Mouse (Mus musculus) T-helper 17 cell (primary cell): ENCODE measurements at regions not wholly inside any gene's neighbourhood (a gene's known extent, or its start where the extent isn't known, plus 50 kb on each side); places are given as distances from the start of the nearest gene placed in this dataset.

ENCODE experiments used
- in situ Hi-C, 2 experiments: fragments of 300-600 bp; cut with MboI, MseI; formaldehyde crosslinking; loops; 1 replicate in 1 of 2; 2 replicates in 1 of 2; pipeline ENCODE4 v1.15.1; 2025; ENCODE audit warnings: high pct_unique_total_duplicates in 2 of 2

- in situ Hi-C loops = no loop called here
Observed at GRCm38 (mm10) chr13:16744237-16744636, 732.6 kb downstream of the Inhba start.

DNA sequence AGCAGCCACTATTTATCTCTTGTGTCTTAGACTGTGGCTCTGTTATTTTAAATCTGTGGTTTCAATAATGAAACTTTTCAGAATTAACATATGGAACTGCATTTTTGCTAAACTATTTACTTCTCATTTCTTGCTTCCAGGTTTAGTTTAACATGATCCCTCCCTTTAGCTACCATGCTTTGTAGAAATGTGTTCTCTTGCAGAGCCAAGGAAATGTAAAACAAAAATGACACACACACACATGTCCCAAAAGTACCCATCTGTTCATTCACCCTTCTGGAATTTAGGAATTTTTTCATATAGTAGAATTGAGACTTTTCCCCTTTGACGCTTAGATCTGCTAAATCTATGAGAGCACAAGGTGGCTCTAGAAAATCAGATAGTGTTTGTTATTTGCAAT lies 734.0 kb downstream of the Inhba start:
- in situ Hi-C loops = no loop called here

GRCm38 (mm10) chr13:16746451-16746850 lies 734.8 kb downstream of the Inhba start:
- in situ Hi-C loops = no loop called here

GRCm38 (mm10) chr13:16756264-16756663 lies 744.6 kb downstream of the Inhba start:
- in situ Hi-C loops = no loop called here

DNA sequence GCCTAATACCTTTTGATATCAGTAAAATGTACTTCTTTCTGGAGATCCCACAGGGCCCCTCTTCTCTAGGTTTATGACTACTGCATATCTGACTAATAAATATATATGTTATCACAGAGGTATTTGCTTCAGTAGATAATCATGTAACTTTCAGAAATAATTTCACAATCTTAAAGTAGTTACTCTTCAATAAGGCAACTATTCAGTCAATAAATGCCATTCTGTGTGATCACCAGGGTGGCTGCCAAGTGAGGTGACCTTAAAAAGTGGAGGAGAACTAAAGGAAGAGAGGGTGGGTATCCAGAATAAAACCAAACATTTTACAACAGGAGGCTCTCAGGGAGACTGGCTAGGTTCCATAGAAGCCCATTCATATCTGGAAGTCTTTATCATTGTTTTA lies 748.4 kb downstream of the Inhba start:
- in situ Hi-C loops = loop anchor here (5.0 to 10.0 kb wide), 3 partner anchors 265 to 745 kb away; partner anchors contain the start of gene Inhba (in 1 of the 2)

- in situ Hi-C loops = loop anchor here (5.0 to 10.0 kb wide), 3 partner anchors 267 to 747 kb away; partner anchors contain the start of gene Inhba (in 1 of the 2)
Observed at GRCm38 (mm10) chr13:16761415-16761814, 749.8 kb downstream of the Inhba start.

DNA sequence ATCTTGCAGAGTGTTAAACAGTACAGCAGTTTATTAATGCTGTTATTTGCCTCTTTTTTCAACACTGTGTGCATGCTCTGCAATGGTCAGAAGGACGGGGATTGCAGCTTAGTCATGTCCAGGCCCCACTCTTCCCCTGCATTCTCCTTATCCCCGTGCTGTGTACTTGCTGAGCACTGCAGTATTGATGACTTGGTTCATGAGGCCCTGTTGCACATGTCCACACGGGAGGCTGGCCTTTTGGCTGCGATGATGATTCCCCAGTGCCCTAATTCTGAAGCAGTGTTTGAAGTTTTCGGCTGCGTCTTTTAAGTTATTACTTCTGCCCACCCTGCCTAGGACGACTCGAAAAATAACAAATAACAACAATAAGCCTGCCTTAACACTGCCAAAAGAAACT lies 750.7 kb downstream of the Inhba start:
- in situ Hi-C loops = loop anchor here (5.0 to 10.0 kb wide), 3 partner anchors 268 to 748 kb away; partner anchors contain the start of gene Inhba (in 1 of the 2)

DNA sequence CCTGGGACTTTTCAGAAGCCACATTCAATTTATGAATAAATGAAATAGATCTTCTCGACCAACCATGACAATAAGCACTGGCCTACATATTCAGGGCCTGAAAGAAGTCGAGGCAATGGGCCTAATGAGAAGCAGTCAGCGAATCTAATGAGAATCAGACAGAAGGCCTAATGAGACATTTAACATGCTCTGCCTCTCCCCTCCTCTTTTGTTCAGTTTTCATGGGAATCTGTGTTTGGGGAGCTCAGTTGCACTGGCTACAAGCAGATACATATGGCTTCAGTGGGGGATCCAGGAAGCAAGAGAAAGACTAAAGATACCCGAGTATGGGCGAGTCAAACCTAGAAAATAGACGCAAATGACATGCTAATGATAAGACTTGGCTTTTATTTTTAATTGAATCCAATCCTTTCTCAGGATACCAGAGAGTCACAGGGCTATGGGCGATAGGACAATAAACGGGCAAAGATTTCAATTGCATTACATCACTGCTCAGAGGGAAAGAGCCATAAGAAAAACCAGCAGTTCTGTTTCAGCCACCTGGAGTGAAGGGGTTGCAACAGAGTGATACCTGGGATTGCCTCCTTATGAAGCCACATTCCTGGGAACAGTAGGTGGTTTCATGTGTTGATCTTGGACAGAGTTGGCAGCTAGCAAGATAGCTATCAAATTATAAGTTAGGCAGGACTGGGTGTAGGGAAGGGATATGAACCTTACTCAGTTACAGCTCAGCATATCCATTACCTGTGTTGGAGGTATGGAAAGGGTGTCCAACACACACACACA lies 751.3 kb downstream of the Inhba start:
- in situ Hi-C loops = loop anchor here (5.0 to 10.0 kb wide), 3 partner anchors 268 to 748 kb away; partner anchors contain the start of gene Inhba (in 1 of the 2)

DNA sequence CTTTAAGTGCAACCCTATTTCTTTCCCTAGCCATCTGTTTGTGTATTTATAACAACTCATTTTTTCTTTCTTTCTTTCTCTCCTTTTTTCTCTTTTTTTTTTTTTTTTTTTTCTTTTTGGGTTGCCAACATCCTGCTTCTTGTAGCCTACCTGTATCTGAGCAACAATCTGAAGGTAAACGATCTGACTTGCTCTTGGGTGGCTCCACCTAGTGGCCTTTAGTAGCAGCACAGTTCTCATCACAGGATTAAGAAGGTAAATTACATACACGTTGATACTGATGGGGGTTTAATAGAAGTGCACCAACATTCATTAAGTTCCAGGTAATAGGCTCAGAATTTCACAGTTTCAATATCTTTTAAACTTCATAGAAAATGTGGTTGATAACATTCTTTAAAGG lies 752.1 kb downstream of the Inhba start:
- in situ Hi-C loops = loop anchor here (5.0 to 10.0 kb wide), 3 partner anchors 269 to 749 kb away; partner anchors contain the start of gene Inhba (in 1 of the 2)

- in situ Hi-C loops = loop anchor here in 1 of 2 experiments (10.0 kb wide), 2 partner anchors 275 to 755 kb away; partner anchors contain the start of gene Inhba
Observed at GRCm38 (mm10) chr13:16769409-16769808, 757.8 kb downstream of the Inhba start.

DNA sequence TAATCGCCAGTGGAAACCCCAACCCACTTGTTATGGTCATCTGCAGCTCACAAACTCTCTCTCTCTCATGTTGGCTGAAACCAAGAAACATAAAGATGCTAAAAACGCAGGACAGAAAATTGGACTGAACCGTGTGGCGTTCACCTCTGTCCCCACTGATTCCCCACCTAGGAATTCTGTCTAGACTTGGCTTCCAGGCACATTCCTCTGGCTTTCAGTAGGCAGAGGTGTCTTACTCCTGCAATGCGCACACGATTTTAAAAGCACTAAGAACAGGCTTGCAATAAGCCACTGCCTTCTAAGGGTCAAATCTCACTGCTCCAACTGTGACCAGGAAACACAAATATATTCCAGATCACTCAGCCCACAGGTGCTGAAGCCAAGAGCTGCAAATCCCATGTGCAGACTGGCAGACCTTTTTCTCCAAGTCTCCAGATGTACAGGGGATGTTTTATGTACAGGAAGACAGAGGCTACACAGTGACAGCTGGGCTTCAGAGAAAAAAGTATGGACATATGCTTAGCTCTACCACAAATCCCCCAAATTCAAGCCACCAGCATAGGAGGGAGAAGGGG lies 758.3 kb downstream of the Inhba start:
- in situ Hi-C loops = loop anchor here in 1 of 2 experiments (10.0 kb wide), 2 partner anchors 275 to 755 kb away; partner anchors contain the start of gene Inhba

DNA sequence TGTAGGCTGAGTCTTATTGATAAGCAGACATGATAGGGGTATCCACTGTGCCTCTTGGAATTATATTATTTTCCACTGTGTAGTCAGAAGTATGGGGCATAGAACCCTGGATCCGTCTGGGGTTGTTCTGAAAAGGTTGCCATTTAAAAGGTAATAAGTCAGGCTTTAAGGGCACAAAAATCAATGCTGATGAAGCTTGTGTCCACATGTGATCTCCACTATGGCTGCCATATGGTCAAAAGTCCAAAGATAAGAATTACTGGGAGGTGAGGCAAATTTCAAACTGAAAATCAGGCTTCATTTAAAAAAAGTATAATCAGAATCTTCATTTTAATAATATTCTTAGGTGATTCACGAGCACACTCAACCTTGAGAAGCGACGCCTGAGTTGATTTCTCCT lies 760.2 kb downstream of the Inhba start:
- in situ Hi-C loops = no loop called here

- in situ Hi-C loops = no loop called here
Observed at GRCm38 (mm10) chr13:16805560-16805959, 793.9 kb downstream of the Inhba start.
